Mouse (Mus musculus) right cerebral cortex, postnatal 4 days (tissue): Measurements from ENCODE around the gene Syn3.
A peak's percentile ranks its signal among the peaks of the same experiment; 100 is the strongest.
"Not testable (repeated sequence)": the region's sequence is repeated elsewhere in the genome, so short reads cannot be mapped to it uniquely, and the experiment has no call there.

ENCODE experiments used
- DNase-seq: peaks from one replicate; pipeline ENCODE4 v3.0.0-alpha.2; 2022

Gene Syn3

DNA sequence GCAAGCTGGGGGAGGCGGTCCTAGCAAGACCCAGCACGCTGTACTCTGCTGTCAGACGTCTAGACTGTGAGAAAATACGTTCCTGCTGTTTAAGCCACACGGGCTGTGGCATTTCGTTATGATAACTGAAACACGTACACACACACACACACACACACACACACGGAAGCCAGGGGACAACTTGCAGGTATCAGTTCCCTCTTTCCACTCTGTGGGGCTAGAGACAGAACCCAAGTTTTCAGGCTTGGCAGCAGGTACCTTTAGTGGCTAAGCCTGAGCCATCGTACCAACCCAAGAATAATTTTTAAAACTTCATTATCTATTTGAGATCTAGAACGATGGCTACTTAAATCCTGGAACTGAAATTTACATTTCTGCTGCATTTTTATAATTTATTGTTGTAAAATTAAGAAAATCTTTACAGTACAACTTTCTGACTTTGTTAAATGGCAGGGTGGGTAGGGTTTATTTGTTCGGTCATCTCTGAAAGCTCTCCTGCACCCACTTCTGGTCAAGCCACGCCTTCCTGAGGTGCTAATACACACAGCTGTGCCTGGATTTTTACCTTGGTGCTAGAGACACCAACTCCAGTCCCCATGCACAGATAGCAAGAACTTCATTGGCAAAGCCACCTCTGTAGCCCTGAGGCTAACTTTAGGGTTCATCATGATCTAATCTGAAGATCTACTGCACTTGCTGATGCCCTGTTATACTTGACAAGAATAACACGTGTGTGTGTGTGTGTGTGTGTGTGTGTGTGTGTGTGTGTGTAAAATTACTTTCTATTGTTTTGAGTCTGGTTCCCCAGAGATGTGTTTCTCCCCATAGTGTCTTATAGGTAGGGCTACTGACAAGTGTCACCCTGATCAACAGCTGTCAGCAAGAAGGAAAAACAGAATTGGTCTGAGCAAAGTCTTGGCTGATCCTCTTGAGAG, 29.8 kb downstream of the Syn3 start:
- no peak for DNase-seq

DNA sequence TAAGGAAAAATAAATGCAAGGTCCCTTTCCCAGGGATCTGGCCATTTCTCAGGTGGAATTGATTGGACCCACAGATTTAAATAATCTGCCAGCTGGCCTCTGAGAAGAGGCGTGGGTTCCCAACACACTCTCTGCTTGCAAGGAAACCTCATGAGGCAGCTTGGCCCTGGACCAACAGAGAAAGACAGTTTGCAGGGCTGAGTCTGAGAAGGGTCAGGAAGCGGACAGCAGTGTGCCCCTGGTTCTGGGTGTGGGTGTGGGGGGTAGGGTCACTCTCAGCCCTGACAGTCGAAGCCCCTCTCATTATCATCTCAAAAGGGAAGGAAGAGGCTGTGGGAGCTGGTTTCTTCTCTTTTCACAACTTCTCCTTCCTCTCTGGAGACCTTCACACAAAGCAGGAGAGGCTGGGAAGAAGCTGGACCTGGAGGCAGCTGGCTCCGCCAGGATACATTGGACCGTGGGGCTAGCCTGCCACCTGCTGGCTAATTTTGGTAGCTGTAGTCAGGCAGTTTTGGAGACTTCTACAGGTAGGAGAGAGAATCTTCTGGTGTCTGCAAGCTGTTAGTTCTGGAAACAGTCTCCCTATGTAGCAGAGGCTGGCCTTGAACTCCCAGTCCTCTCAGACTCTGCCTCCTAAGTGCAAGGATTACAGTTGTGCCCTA, 35.0 kb downstream of the Syn3 start:
- peak; percentile 88 for DNase-seq

DNA sequence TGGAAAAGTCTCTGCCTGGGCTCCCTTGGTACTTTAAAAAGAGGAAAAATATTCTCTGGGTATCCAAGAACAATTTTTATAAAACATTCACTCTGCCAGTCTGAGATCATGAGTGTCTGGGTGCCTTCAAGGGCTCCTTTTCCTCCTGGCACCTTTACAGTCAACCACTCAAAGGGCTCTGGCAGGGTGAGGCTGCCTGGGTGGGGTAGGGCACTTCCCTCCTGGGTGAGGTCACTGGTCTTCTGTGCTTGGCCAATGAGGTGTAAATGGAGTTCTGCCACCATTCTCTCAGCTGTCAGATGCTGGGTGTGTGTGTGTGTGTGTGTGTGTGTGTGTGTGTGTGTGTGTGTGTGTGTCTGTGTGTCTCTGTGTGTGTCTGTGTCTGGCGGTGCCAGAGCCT, 39.1 kb downstream of the Syn3 start:
- no peak for DNase-seq

DNA sequence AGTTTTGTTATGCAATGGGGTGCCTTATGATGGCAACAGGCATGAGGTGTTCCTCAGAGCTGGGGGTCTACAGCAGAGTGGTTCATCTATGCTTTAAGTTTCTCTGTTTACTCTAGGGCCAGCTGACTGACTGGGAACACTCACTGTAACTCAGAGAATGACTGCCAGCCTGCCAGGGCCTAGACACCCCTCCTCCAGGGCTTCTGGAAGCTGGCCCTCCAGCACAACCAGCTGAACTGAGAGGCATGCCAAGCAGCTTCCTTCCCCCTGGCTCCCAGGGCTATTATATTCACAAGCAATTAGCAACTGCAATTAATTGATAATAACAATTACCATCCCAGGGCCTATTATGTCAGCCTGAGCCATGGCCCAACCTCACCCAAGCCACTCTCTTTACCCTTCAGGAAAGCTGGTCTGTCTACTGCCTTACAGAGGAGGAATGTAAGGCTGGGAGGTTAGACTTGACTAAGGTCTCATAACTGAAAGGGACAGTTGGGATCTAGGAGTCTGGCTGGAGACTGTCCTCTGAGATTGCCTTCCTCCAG, 41.0 kb downstream of the Syn3 start:
- peak; percentile 39 for DNase-seq

DNA sequence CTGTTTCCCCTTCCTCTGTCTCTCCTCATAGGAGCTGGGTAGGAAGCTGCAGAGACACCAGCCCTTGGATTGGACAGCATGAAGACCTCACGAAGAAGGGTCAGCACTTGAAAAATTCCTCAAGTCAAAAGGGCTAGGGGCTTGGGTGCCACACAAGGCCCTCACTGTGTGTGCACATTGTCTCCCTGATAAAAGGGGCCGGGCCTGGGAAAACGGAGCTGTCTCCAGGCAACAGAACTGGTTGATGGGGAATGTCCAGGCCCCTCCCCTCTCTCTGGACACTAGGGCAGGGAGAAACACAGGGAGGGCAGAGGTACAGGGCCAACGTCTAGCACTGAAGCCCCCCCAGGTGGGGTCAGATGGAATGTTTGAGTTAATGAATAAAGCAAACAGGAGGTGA, 41.5 kb downstream of the Syn3 start:
- DNase-seq: peak; percentile 36

DNA sequence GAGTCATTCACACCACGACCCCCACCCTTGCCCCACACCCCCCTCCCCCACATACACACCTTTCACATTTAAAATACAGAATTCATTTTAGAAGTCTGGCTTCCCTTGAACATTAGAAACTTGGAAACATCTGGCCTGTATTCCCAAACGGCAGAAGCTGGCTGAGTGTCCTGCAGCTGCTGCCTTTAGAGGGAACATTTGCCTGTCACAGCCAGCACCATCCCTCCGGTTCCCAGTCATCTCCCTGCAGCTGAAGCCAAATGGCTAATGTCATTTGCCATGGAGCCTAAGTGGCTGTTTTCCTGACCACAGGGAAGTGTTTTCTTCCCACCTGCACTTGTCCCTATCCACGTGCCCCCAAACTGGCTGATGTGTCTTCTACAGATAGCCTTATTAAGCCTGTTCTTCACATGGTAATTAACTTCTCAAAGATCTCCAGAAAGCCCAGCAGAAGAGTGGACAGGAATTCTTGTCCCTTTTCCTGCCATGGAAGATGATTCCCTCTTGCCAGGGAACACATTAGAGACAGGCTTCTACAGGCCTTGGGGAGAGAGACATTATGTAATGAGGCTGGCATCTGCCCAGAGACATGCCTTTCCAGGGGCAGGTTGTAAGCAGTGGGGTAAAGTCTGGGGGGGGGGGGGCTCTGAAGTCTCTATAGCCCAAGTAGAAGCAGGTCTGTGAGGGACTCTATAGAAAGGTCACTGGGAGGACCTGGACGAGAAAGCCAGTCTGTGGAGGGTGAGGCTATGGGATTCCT, 43.2 kb downstream of the Syn3 start:
- DNase-seq: no peak

DNA sequence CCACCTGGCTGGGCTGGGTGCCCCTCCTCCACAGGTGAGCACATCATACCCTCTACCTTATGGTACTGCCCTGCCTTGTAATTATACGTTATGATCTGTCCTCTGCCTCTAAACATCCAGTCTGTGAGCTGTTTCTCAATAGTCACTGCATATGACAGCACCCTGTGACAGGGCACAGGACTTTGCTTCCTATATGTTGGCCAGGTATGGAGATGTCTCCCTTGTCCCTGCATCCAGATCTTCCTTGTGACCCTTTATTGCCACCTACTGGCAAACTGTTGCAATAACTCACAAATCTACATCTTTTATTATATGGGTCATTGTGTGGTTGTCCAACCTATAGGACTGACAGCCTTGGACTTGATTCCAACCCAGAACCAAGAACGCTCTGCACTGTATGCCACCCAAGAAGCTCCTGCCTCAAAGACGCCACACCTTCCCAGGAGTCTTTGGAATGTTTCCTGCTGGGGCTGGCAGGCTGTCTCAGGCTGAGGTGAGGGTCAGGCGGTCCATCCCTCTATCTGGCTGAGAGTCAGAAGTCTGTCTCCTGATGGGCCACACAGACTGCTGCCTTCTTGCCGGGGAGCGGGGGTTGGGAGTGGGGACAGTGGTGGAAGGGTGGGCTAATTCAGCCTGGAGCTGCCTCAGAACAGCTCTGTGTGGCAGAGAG, 46.2 kb downstream of the Syn3 start:
- DNase-seq: peak; percentile 23

DNA sequence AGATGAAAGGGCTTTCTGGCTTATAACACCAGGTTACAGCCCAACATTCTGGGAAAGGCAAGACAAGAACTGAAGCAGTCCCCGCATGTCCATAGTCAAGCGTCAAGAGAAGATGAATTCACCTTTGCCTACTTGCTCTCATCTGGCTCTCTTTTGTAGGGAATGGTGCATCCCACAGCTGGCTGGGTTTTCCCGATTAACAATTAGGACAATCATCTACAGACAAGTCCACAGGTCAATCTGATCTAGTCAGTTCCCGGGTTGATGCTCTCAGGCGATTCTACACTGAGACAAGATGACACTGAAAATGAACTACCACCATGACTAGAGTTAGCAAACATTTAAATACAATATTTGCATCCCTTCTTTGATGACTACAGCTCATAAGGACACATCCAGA, 47.4 kb downstream of the Syn3 start:
- no peak for DNase-seq

DNA sequence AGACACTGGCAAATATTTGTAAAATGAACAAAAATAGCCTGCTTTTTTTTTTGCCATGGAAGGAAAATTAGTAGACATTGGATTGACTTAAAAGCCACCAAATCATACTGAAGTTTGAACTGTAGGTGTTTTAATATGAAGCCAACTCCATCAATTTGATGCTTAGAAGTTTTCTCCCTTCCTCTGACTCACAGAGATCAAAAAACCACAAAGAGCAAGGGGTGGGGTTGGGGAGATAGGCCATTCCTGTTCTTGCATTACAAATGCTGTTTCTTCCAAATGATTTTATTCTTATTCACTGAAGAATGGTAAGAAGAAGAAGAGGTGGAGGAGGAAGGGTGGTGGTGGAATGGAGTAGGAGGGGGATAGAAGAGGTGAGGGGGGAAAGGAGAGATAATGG, 52.0 kb downstream of the Syn3 start:
- DNase-seq: no peak

DNA sequence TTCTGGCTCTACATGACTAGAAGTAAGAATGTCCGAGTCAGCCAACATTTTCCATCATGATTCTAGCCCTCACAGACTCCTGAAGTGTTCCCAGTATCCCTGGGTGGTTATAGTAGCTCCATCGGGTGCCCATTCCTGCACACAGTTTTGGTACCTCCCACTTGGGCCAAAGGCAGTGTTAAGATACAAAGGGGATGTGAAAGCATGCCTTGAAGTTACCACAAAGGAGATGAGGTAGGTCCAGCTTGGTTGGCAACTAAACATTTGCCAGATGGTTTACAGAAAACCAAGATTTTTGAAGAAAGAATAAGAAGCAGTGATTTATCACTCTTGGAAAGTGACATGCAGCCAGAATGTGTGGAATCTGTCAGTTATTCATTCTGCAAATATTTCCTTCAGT, 53.5 kb downstream of the Syn3 start:
- no peak for DNase-seq

DNA sequence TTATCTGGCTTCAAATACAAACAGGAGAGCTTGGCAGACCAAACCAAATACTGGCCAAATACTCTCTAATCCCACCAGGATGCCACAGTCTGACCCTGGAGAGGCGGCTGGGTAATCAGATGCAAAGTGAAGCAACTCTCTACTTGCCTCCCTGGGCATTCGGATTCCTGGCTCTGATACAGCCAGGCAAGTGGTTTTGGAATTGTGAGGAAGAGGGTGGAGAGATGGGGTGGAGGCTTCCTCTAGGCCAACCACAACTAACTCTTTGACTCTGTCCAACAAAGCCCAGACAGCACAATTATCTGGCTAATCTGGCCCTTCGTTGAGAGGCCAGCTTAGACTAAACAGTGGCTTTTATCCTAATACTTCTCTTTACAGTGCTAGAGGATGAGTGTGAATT, 54.0 kb downstream of the Syn3 start:
- no peak for DNase-seq

- DNase-seq: no peak
Measured at GRCm38 (mm10) chr10:86441765-86442164, 56.9 kb downstream of the Syn3 start.

DNA sequence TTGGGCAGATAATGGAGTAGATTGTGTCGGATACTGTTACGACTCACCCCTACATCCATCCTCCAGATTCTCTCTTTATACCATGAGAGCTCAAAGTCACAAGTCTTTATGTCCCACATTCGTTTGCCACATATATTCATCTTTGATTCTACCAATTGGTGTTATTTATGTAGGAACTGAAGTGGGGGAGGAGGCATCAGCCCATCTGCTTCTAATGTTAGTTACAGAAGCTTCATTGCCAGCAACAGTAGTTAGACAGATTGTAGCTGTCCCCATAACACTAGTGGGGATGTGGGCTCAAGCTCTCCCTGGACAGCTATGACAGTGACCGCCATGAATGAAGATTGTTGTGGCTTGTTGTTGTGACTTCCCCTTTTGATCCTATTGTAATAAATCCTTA, 59.1 kb downstream of the Syn3 start:
- no peak for DNase-seq

DNA sequence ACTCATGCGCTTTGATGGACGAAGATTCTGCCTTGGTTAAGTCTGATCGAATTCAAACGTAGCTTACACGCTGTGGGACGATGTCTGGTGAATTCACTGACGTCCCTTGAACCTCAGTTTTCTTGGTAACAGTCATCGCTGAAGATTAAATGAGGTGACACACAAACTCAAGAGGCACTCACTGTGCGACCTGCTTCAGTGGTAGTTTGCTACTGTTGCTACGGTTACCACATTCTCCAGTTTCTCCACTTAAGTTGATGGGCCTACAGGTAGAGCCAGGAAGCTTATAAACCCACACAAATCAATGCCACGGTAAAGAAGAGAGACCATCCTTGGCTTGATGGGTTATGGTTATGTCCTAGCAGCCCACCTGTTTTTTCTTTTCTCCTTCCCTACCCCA, 61.4 kb downstream of the Syn3 start:
- no peak for DNase-seq

- DNase-seq: not testable (repeated sequence)
Measured at GRCm38 (mm10) chr10:86435006-86435405, 63.7 kb downstream of the Syn3 start.

DNA sequence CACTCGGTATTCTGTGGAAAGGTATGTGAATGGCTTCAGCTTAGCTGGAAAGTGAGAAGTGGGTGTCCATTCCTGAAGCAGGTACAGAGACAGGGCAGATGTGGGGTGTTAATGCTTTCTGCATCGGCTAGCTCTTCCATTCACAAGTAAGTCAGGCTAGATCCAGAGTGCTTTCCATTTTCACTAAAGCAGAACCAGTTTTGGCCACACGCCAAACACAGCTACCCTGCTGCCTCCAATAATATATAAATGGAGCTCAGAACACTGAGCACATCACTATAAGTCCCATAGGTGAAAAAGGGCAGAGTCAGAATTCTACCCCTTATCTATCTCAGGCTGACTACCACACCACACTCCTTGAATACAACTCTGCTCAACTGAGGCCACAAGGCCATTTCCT, 69.0 kb downstream of the Syn3 start:
- DNase-seq: no peak

DNA sequence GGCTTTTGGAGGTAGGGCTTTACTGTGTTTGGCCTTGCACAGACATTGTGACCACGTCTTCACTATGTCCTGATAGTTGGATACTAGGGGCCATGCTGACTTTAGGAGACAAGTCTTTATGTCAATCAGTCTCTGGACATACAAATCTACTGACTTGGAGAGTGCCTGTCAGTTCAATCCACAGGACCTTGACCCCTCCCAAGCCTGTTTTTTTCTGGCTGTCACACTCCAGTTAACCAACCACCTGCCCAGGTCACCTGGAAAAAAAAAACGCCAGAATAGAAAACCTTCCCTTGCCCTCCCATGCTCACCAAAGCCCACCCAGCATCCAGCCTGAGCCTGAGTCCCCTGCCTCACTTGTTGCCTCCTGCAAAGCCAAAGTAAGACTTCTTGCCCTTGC, 70.7 kb downstream of the Syn3 start:
- DNase-seq: no peak

- peak; percentile 31 for DNase-seq
Measured at GRCm38 (mm10) chr10:86425690-86426530, 72.8 kb downstream of the Syn3 start.

GRCm38 (mm10) chr10:86421731-86422370, 76.8 kb downstream of the Syn3 start:
- DNase-seq: no peak

GRCm38 (mm10) chr10:86418931-86419330, 79.8 kb downstream of the Syn3 start:
- DNase-seq: no peak

- DNase-seq: no peak
Measured at GRCm38 (mm10) chr10:86418345-86418744, 80.4 kb downstream of the Syn3 start.
